Mouse (Mus musculus) limb, embryonic 15.5 days (tissue): ENCODE data around the gene Chmp5. TPM values are rescaled to one million over a fixed set of nuclear protein-coding genes. Genes with fewer than 3 reads are reported as not detected.
"Not testable (repeated sequence)": the region's sequence is repeated elsewhere in the genome, so short reads cannot be mapped to it uniquely, and the experiment has no call there.

Experiments
- ATAC-seq: fragments of 200-750 bp; cut with Nextera tagmentation; 2 replicates; pipeline ENCODE4 v1.8.0; 2017; ENCODE audit warnings: low read depth, moderate TSS enrichment; ENCODE audit not compliant: insufficient number of reproducible peaks, low FRiP score, low TSS enrichment
- H3K27ac ChIP-seq: fragments of 300-500 bp; sonication (generic); 2 replicates; pipeline ENCODE4 v1.5.1; 2015; ENCODE audit warnings: moderate library complexity, mild to moderate bottlenecking, inconsistent platforms
- H3K27me3 ChIP-seq: fragments of 300-500 bp; sonication (generic); 2 replicates; pipeline ENCODE4 v1.6.1; 2015; ENCODE audit warnings: inconsistent platforms
- H3K36me3 ChIP-seq: fragments of 300-500 bp; sonication (generic); 2 replicates; pipeline ENCODE4 v1.6.1; 2015; ENCODE audit warnings: inconsistent platforms
- H3K4me1 ChIP-seq: fragments of 300-500 bp; sonication (generic); 2 replicates; pipeline ENCODE4 v1.6.1; 2015; ENCODE audit warnings: inconsistent platforms
- H3K4me2 ChIP-seq: fragments of 300-500 bp; sonication (generic); 2 replicates; pipeline ENCODE4 v1.6.1; 2015; ENCODE audit warnings: mild to moderate bottlenecking, inconsistent platforms
- H3K4me3 ChIP-seq: fragments of 300-500 bp; sonication (generic); 2 replicates; pipeline ENCODE4 v1.5.1; 2015; ENCODE audit warnings: mild to moderate bottlenecking, inconsistent platforms
- H3K9ac ChIP-seq: fragments of 300-500 bp; sonication (generic); 2 replicates; pipeline ENCODE4 v1.6.1; 2015; ENCODE audit warnings: inconsistent platforms
- H3K9me3 ChIP-seq: fragments of 300-500 bp; sonication (generic); 2 replicates; pipeline ENCODE4 v1.6.1; 2016; ENCODE audit warnings: inconsistent platforms
- WGBS: fragments of 180-500 bp; shearing (Covaris S2); methylation state at CpG from one replicate; pipeline ENCODE4 v1.1.7; 2015; 5-methylcytosine and 5-hydroxymethylcytosine counted together
- polyA plus RNA-seq: library from polyadenylated mRNA; unstranded; fragments of >200 nt; fragmentation: Nextera tagmentation; extraction: Ambion mirVana; gene quantifications from 2 replicates; pipeline ENCODE4 v1.2.1, GENCODE M21; 2015

Chmp5 gene
- polyA plus RNA-seq, 1 experiment from 2014 or later: 116 TPM

- H3K4me1 ChIP-seq: peaks cover 7% of the 10 kb centered on the region; the same call in 1 of the 2 replicates
- no peak for ATAC-seq
- H3K9ac ChIP-seq: no peak overlapping the region
- 75% methylated on average over 2 of the region's 2 CpGs for WGBS
- H3K27me3 ChIP-seq: no peaks in the 10 kb centered on the region
- no peaks in the 10 kb centered on the region for H3K36me3 ChIP-seq
- no peaks in the 10 kb centered on the region for H3K9me3 ChIP-seq
- H3K4me2 ChIP-seq: no peak overlapping the region
- no peak overlapping the region for H3K27ac ChIP-seq
- no peak overlapping the region for H3K4me3 ChIP-seq
These were observed 27.6 kb upstream of the Chmp5 start for GRCm38 (mm10) chr4:40920576-40920975.

DNA sequence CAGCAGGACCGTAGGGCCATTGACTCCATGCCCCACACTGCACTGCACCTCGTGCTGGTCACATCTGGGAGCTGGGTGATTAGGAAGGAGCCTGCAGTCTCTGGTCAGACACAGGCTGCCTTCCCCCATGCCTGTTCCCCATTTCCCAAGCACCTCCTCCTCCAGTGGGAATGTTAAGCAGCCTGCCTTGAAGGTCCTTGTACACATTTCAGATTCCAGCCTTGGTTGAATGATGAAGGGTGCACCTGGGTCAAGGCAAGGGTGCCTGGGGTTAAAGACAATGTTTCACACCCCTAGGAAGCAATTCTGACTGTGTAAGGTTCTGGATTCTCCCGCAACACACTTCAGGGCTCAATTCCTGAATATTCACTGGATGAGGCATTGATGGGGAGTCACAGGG, 26.9 kb upstream of the Chmp5 start:
- WGBS: 63% methylated on average over 3 of the region's 3 CpGs
- H3K27ac ChIP-seq: no peak overlapping the region
- H3K9me3 ChIP-seq: no peaks in the 10 kb centered on the region
- no peaks in the 10 kb centered on the region for H3K27me3 ChIP-seq
- peaks cover 7% of the 10 kb centered on the region; the same call in 1 of the 2 replicates for H3K4me1 ChIP-seq
- no peaks in the 10 kb centered on the region for H3K36me3 ChIP-seq
- no peak overlapping the region for H3K4me2 ChIP-seq
- no peak overlapping the region for H3K4me3 ChIP-seq
- ATAC-seq: no peak
- no peak overlapping the region for H3K9ac ChIP-seq

GRCm38 (mm10) chr4:40923087-40923651, 25.0 kb upstream of the Chmp5 start:
- Histone ChIP-seq H3K27ac (no peak overlapping the region), H3K4me1 (peaks cover 7% of the 10 kb centered on the region; the same call in 1 of the 2 replicates), H3K9ac (no peak overlapping the region), H3K27me3 (no peaks in the 10 kb centered on the region), H3K9me3 (no peaks in the 10 kb centered on the region), H3K36me3 (no peaks in the 10 kb centered on the region), H3K4me3 (no peak overlapping the region), H3K4me2 (no peak overlapping the region)
- no peak for ATAC-seq
- WGBS: 70% methylated on average over 6 of the region's 6 CpGs

- Histone ChIP-seq H3K9me3 (no peaks in the 10 kb centered on the region), H3K4me1 (no peaks in the 10 kb centered on the region), H3K4me2 (no peak overlapping the region), H3K27ac (no peak overlapping the region), H3K9ac (no peak overlapping the region), H3K4me3 (no peak overlapping the region), H3K27me3 (no peaks in the 10 kb centered on the region), H3K36me3 (no peaks in the 10 kb centered on the region)
- ATAC-seq: no peak
- 61% methylated on average over 3 of the region's 3 CpGs for WGBS
These were observed 22.6 kb upstream of the Chmp5 start for GRCm38 (mm10) chr4:40925568-40925967.

DNA sequence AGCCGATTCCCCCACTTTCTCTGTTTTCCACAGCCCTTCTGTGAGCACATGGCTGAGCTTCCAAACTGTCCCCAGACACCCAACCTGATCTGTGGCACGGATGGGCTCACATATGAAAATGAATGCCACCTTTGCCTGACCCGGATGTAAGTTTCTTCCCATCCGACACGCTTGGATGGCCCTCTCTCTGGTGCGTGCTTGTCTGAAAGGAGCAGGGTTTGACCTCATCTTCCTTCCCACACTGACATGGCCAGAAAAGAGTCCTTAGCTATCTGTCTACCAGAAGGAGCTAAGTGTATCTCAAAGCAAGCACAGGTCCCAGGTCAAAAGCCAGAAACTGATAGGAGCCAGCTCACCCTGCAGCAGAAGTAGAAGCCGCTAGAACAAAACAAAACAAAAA, 19.2 kb upstream of the Chmp5 start:
- no peak for ATAC-seq
- Histone ChIP-seq H3K27me3 (no peaks in the 10 kb centered on the region), H3K4me2 (no peak overlapping the region), H3K36me3 (peaks cover 20% of the 10 kb centered on the region), H3K4me1 (no peaks in the 10 kb centered on the region), H3K4me3 (no peak overlapping the region), H3K9me3 (no peaks in the 10 kb centered on the region), H3K9ac (no peak overlapping the region), H3K27ac (no peak overlapping the region)
- 88% methylated on average over 7 of the region's 7 CpGs for WGBS

GRCm38 (mm10) chr4:40933694-40934093, 14.5 kb upstream of the Chmp5 start:
- H3K4me1 ChIP-seq: no peaks in the 10 kb centered on the region
- H3K9me3 ChIP-seq: no peaks in the 10 kb centered on the region
- H3K4me3 ChIP-seq: no peak overlapping the region
- H3K9ac ChIP-seq: no peak overlapping the region
- WGBS: 90% methylated on average over 5 of the region's 5 CpGs
- H3K4me2 ChIP-seq: no peak overlapping the region
- H3K27me3 ChIP-seq: no peaks in the 10 kb centered on the region
- peaks cover 60% of the 10 kb centered on the region for H3K36me3 ChIP-seq
- no peak for ATAC-seq
- no peak overlapping the region for H3K27ac ChIP-seq

GRCm38 (mm10) chr4:40934369-40934768, 13.8 kb upstream of the Chmp5 start:
- not testable (repeated sequence) for H3K27ac ChIP-seq, H3K4me2 ChIP-seq, H3K27me3 ChIP-seq, H3K4me1 ChIP-seq, H3K9me3 ChIP-seq, H3K9ac ChIP-seq, ATAC-seq, H3K4me3 ChIP-seq
- H3K36me3 ChIP-seq: peaks cover 66% of the 10 kb centered on the region
- WGBS: 93% methylated on average over 3 of the region's 3 CpGs

DNA sequence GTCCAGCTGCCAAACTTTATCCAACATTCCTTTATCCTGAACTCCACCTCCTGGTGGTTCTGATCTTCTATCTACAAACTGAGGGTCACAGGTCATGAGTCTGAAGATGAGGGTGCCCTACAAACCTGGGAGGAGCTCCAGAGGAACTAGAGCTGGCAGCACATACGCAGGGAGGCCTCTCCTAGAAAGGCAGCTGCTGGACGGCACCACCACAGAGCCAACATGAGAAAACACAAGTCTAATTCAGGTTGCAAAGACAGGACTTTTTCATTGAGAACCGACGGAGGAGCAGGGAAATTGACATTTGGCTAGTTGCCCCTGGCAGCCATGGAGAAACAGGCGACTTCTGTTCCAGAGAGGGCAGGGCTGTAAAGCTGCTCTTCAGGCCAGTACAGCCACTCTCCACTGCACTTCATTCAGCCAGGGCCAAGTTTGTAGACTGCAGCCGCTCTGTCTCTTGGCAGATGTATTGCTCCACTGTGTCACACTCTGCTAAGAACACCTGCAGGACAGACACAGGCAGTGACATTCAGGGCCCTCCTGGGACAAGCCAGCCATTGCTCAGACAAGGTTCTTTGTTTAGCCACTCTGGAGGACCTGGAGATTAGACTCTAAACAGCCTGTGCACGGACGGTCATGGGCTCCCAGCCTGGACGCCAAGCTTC, 11.9 kb upstream of the Chmp5 start:
- peak; percentile 66; the same call in 1 of the 2 replicates for ATAC-seq
- 73% methylated on average over 9 of the region's 9 CpGs for WGBS
- peak overlapping the region; percentile 23 for H3K27ac ChIP-seq

GRCm38 (mm10) chr4:40938793-40939192, 9.4 kb upstream of the Chmp5 start:
- no peaks in the 10 kb centered on the region for H3K9me3 ChIP-seq
- H3K27me3 ChIP-seq: no peaks in the 10 kb centered on the region
- H3K4me1 ChIP-seq: no peaks in the 10 kb centered on the region
- H3K27ac ChIP-seq: no peak overlapping the region
- H3K4me3 ChIP-seq: no peak overlapping the region
- ATAC-seq: no peak
- WGBS: 95% methylated on average over 5 of the region's 5 CpGs
- H3K36me3 ChIP-seq: peaks cover 91% of the 10 kb centered on the region
- no peak overlapping the region for H3K4me2 ChIP-seq
- H3K9ac ChIP-seq: no peak overlapping the region

More for the DNA sequence above, 11.9 kb upstream of the Chmp5 start:
- no peaks in the 10 kb centered on the region for H3K9me3 ChIP-seq
- no peaks in the 10 kb centered on the region for H3K27me3 ChIP-seq
- no peak overlapping the region for H3K9ac ChIP-seq
- peaks cover 85% of the 10 kb centered on the region for H3K36me3 ChIP-seq
- H3K4me1 ChIP-seq: no peaks in the 10 kb centered on the region
- H3K4me2 ChIP-seq: no peak overlapping the region
- H3K4me3 ChIP-seq: no peak overlapping the region

DNA sequence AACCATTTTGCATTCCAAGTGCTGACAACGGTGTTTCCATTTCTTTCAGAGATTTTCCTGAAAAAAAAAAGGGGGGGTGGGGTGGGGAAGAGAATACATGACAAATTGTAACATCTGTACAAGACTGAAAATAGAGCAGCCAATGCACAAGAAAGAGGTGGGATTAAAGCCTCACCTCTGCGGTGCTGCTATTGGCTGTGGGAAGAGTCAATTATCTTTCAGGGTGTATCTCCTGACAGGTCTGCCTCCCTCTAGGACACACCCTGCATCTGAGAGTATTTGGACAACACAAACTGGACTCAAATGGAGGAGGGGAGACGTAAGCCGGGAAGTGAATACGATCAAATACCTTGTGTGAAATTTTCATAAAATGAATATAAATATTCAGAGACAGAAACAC, 4.6 kb upstream of the Chmp5 start:
- Histone ChIP-seq H3K4me1 (peaks cover 7% of the 10 kb centered on the region; the same call in 1 of the 2 replicates), H3K36me3 (peaks cover 70% of the 10 kb centered on the region), H3K9me3 (no peaks in the 10 kb centered on the region), H3K27ac (no peak overlapping the region), H3K4me2 (no peak overlapping the region), H3K4me3 (no peak overlapping the region), H3K27me3 (no peaks in the 10 kb centered on the region), H3K9ac (no peak overlapping the region)
- no peak for ATAC-seq
- 96% methylated on average over 5 of the region's 5 CpGs for WGBS

GRCm38 (mm10) chr4:40946516-40947121, 1.6 kb upstream of the Chmp5 start:
- WGBS: 87% methylated on average over 7 of the region's 7 CpGs
- no peak overlapping the region for H3K27ac ChIP-seq
- H3K36me3 ChIP-seq: peaks cover 48% of the 10 kb centered on the region

GRCm38 (mm10) chr4:40947565-40948159, 545 bp upstream of the Chmp5 start:
- 0 out of 2 replicates have a peak, but pooled peaks have one; percentile 1 for ATAC-seq
- peak overlapping the region; percentile 52 for H3K4me2 ChIP-seq
- no peaks in the 10 kb centered on the region for H3K9me3 ChIP-seq
- peak overlapping the region; percentile 90 for H3K27ac ChIP-seq
- WGBS: under 1% methylated on average over 40 of the region's 40 CpGs
- peak overlapping the region; percentile 93 for H3K9ac ChIP-seq
- H3K36me3 ChIP-seq: peaks cover 46% of the 10 kb centered on the region
- H3K27me3 ChIP-seq: no peaks in the 10 kb centered on the region
- peaks cover 18% of the 10 kb centered on the region; the same call in 1 of the 2 replicates for H3K4me1 ChIP-seq
- peak overlapping the region; percentile 98 for H3K4me3 ChIP-seq

More at GRCm38 (mm10) chr4:40946516-40947121, 1.6 kb upstream of the Chmp5 start:
- no peaks in the 10 kb centered on the region for H3K27me3 ChIP-seq
- ATAC-seq: no peak
- peak overlapping the region; percentile 52 for H3K4me2 ChIP-seq
- no peak overlapping the region for H3K9ac ChIP-seq
- peaks cover 18% of the 10 kb centered on the region; the same call in 1 of the 2 replicates for H3K4me1 ChIP-seq
- peak overlapping the region; percentile 98 for H3K4me3 ChIP-seq
- H3K9me3 ChIP-seq: no peaks in the 10 kb centered on the region
